Mouse (Mus musculus) spleen, adult 2 months (tissue): ENCODE results near the gene Card14.

ENCODE experiments used
- CTCF ChIP-seq: fragments of 200-500 bp; IDR thresholded peaks from 2 replicates; pipeline ENCODE4 v1.5.1; 2011; ENCODE audit warnings: mild to moderate bottlenecking, inconsistent platforms; ENCODE audit not compliant: insufficient read depth, insufficient read length, insufficient replicate concordance; ENCODE audit errors: extremely low read depth
- POLR2A ChIP-seq: fragments of 200-500 bp; IDR thresholded peaks from 2 replicates; pipeline ENCODE4 v1.6.1; 2011; ENCODE audit warnings: low read depth, low read length, inconsistent platforms

- TF ChIP-seq CTCF (no peak), POLR2A (no peak; the same call in 1 of the 2 replicates)
Measured at GRCm38 (mm10) chr11:119354798-119355442, 47.4 kb downstream of the Card14 start.
